Mouse (Mus musculus): ENCODE measurements around the gene Opn4. TPM values are rescaled to one million over a fixed set of nuclear protein-coding genes. Genes with fewer than 3 reads are reported as not detected.
A peak's percentile ranks its signal among the peaks of the same experiment; 100 is the strongest.

Gene Opn4
- total RNA-seq, 2 experiments from 2014 or later, result 2.0 to 2.3 TPM

DNA sequence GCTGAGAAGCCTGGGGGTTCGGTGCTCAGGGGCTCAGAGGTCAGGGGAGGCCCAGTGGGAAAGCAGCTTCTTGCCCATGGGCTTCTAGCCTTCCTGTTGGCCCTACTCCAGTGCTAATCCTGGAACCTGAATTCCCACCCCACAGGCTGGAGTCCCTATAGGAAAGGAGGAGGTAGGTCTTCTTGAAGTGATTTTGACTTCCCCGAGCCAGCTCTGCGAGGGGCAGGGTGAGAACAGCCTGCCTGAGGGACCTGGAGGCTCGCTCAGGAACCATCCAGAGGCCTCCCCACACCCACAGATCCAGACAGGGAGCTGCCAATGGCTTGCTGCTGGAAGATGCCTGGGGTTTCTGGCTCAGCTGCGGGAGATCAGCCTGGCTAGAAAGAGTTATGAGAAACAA lies 32.2 kb downstream of the Opn4 start:
- intact Hi-C loops (cut with DNase I), result no loop called here
- DNase-seq, result peak in 1 of 2 experiments; percentile 71

DNA sequence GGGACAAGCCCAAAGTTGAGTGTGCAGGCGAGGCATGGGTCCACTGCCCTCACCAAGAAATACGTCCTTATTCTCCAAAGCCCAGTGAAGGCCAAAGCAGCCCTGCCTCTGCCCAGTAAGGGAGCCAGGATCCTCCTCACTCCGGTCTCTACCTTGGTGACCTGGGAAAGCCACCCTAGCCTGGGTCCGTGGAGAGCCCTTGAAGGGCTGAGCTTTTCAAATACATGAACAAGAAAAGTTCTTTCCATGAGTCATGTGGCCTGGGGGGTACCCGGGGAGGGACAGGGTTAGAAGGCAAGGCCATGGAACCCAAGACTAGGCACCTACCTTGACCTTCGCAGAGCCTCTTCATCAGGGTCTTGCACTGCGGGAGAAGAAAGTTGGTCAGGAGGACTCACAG lies 33.4 kb downstream of the Opn4 start:
- intact Hi-C loops (cut with DNase I), result no loop called here
- no peak for DNase-seq

DNA sequence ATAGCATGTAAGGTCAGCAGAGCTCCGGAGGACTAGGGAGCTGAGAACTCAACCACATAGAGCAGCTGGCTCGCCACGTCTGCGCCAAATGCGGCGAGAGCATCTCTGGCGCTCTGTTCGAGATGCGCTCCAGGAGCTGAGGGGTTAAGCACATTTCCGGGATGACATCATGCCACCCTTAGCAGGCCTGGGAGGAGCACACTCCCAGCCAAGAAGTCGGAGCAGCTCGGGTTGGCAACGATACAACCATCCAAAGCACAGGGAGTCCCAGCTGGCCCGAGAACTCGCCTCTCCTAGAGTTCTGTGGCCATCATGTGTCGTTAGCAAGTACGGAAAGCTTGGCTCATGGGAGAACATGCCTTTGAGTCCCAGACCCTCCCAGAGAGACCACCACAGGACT lies 34.2 kb downstream of the Opn4 start:
- peak; percentile 85 to 87 for DNase-seq

GRCm38 (mm10) chr14:34564646-34565045 lies 35.3 kb downstream of the Opn4 start:
- peak; percentile 82 to 83 for DNase-seq
- intact Hi-C loops (cut with DNase I), result no loop called here

More for the DNA sequence above, 34.2 kb downstream of the Opn4 start:
- intact Hi-C loops (cut with DNase I), result no loop called here

GRCm38 (mm10) chr14:34562393-34562792 lies 37.5 kb downstream of the Opn4 start:
- intact Hi-C loops (cut with DNase I), result no loop called here
- no peak for DNase-seq

DNA sequence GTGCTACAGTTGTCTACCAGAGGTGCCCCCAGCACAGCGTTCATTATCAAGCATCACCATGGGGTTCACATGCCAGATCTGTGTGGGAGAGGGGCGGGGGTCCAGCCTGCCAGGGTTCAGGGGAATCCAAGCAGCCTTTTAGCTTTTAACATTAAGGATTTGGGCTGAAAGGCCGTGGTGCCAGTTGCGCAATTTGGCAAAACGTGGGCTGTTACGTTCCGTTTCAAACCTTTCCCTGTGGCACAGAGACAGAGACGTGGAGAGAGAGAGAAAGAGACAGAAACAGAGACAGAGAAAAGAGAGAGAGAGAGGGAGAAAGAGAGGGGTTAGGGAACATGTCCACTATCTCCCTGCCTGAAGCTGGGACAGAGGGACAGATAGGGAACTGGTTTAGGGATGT lies 38.3 kb downstream of the Opn4 start:
- intact Hi-C loops (cut with DNase I), result no loop called here
- DNase-seq, result no peak

GRCm38 (mm10) chr14:34558947-34559346 lies 41.0 kb downstream of the Opn4 start:
- intact Hi-C loops (cut with DNase I), result loop anchor here (10.0 kb wide), 1 partner anchor 284 kb away; no protein-coding TSS in a partner anchor

DNA sequence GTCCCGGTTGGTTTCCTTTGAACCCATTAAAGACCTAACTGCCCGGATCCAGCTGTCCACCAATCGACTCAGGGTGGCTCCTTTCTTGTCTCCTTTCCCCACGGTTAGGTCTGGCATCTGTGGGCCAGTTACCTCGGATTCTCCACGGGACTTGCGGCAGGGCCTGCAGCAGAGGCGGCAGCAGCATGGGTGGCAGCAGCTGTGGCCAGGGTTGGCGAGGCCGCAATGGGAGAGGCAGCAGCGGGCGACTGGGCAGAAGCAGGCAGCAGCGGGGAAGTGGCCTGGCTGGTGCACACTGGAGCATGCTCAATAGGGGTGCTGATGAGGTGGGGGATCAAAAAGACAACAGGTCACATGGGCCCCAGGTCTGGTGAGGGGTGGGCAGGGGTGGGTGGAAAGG lies 44.7 kb downstream of the Opn4 start:
- intact Hi-C loops (cut with DNase I), result loop anchor here (10.0 kb wide), 1 partner anchor 280 kb away; no protein-coding TSS in a partner anchor
- DNase-seq, result no peak

More at GRCm38 (mm10) chr14:34558947-34559346, 41.0 kb downstream of the Opn4 start:
- DNase-seq, result no peak

GRCm38 (mm10) chr14:34554047-34554446 lies 45.9 kb downstream of the Opn4 start:
- DNase-seq, result peak; percentile 69 to 73
- intact Hi-C loops (cut with DNase I), result loop anchor here (10.0 kb wide), 1 partner anchor 279 kb away; no protein-coding TSS in a partner anchor

- intact Hi-C loops (cut with DNase I), result loop anchor here (10.0 kb wide), 1 partner anchor 279 kb away; no protein-coding TSS in a partner anchor
- no peak for DNase-seq
Measured at GRCm38 (mm10) chr14:34553470-34553869, 46.5 kb downstream of the Opn4 start.

DNA sequence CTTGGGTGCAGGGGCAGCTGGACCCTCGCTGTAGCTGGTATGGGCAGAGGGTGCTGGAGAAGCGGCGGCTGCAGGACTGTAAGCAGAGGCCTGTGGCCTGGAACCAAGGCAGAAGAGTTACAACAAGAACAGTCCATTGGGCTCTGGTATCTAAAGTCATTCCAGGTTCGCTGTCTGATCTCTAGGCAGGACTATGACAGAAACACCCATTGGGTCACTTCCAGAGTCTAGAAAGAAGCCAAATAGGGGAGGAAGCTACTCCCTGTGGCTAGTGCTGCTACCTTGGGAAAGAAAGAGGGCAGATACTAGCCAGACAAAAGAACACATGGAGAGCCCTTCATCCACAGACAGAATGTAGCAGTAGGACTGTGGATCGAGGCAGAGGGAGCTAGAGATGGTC lies 47.7 kb downstream of the Opn4 start:
- intact Hi-C loops (cut with DNase I), result loop anchor here (10.0 kb wide), 1 partner anchor 277 kb away; no protein-coding TSS in a partner anchor
- DNase-seq, result no peak

DNA sequence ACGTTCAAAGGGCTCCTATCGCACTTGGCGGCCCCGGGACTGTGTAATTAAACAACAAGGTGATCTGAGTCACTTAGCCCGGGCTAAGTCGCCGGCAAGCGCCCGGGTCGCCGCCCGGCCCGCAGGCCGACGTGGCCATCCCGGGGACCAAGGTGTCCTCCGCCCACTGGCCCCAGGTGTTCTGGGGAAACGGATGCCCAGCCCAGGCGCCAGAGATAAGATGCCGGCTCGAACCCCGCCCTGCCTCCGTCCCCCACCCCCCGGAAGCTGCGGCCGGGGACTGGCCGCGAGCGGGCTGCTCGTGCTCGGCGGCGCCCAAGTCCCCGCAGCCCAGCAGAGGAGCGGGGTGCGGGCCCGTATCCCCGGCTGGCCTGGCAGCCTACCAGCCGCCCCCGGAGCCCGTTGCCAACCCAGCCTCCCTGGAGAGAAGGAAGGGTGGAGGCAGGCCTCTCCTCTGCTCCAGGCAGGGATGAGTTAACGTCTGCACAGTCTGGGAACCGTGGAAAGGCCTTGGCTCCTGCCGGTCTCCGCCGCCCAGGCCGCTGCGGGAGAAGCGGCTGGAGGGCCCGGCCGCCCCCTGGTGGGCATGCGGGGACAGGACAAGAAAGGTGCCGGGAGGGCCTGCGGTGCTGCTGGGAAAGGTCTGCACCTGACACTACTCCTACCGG lies 50.8 kb downstream of the Opn4 start:
- DNase-seq, result peak; percentile 86 to 88
- intact Hi-C loops (cut with DNase I), result loop anchor here (2.0 to 5.0 kb wide), 3 partner anchors 48 to 177 kb away; partner anchors contain the start of gene Sncg

DNA sequence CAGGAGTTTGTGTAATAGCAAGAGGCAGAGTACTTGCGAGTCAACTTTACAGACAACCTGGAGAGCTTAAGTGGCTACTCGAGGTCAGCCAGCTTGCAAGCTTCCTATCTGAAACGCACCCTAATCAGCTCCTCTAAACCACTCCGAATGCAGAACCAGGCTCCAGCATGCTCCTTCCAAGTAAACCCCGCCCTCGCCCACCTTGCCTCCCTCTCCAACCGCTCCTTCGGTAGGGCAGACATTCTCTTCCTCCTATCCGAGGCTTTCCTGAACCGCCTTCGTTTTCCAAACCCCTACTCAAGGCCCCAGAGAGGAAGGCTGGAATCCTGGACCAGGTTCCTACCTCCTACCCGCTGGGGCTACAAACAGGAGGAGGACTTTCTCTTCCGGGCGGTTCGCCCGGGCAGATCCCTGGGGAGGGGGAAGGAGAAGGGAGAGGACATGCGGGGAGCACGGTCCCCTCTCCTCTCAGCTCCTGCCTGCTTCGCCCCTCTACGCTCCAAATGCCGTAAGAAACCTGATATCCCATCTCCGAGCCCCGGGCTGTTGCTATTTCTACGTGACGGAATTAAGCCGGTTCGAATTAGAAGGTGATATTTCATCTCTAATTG lies 51.4 kb downstream of the Opn4 start:
- intact Hi-C loops (cut with DNase I), result loop anchor here (2.0 to 5.0 kb wide), 3 partner anchors 48 to 176 kb away; partner anchors contain the start of gene Sncg
- peak; percentile 78 for DNase-seq

DNA sequence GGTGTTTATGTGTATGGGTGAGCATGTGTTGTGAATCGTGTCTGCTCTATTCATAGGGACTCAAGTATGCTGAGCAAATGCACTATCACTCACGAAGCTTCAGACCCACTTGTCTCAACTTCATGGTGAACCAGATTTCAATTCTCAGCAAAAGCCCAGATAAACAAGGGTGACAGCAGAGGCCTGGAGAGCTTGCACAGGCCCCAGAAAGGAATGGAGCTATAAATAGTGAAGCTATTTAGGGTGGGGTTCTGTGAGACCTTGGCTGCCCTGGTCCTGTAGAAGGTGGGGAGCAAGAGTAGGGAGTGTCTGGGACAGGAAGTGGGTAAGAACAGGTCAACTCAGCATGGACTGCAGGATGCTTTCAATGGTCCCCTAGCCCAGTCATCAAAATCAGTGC lies 55.4 kb downstream of the Opn4 start:
- intact Hi-C loops (cut with DNase I), result no loop called here

DNA sequence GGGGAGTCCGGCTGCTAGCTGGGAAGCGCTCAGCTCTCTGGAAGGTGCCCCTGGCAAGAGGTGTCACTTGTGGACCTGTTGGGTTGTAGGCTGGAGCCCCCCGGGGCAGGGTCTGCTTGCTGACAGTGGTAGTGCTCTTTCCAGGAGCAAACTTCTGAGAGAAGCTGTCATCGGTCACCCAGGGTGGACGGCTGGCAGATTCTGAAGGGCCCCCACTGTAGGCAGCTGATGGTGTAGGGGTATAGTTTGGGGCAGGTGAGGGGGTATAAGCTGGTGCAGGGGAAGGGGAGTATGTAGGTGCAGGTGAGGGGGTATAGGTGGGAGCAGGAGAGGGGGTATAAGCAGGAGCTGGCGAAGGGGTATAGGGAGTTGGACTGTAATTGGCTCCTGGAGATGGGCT lies 55.9 kb downstream of the Opn4 start:
- DNase-seq, result peak in 1 of 2 experiments; percentile 36
- intact Hi-C loops (cut with DNase I), result no loop called here

More for the DNA sequence above, 55.4 kb downstream of the Opn4 start:
- peak; percentile 62 to 69 for DNase-seq

GRCm38 (mm10) chr14:34543596-34543995 lies 56.3 kb downstream of the Opn4 start:
- intact Hi-C loops (cut with DNase I), result no loop called here
- DNase-seq, result peak; percentile 64 to 77

DNA sequence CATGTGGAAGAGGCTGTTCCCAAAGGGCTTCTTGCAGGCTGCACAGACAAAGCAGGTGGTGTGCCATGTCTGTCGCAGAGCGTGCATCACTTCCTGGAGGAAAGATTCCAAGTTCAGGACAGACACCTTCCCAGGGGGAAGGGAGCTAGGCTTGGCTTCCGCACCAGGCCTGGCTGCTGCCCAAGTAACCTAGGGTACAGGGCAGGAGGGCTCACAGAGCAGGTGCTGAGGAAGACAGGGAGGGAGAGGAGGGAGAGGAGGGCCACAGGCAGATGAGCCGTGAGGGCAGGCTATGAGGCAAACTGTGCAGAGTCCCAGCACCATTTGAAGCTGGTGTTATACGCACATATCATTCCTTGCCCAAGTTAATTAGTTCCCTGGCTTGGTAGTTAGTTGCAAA lies 58.0 kb downstream of the Opn4 start:
- DNase-seq, result peak in 1 of 2 experiments; percentile 34
- intact Hi-C loops (cut with DNase I), result no loop called here

DNA sequence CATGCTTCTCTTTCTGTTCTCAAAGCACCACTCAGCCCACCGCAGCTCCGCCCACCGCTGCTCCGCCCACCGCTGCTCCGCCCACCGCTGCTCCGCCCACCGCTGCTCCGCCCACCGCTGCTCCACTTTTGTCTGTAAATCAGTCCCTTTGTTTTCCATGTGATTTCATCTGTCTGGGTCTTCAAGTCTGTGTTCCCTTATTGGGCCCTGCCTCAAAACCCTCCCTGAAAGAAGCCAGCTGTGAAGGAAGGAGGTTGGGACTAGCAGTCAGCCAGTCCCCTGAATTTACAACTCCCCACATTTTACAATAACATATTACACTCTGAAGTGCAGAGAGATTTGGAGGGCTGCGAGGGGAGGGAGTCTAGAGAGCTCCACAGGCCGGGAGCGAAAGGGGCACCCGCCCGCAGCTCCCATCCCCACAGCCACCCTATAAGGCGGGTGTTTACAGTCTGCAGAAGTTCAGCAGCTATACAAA lies 59.2 kb downstream of the Opn4 start:
- intact Hi-C loops (cut with DNase I), result no loop called here
- DNase-seq, result peak; percentile 74 to 77

Data from heart, postnatal 10 days (tissue).